Mouse (Mus musculus) CD4-positive helper T cell, adult 2 months (primary cell): ENCODE measurements around the gene Ighmbp2.
A peak's percentile ranks its signal among the peaks of the same experiment; 100 is the strongest.

Source experiments
- DNase-seq: peaks from one replicate; pipeline ENCODE4 v3.0.0-alpha.2; 2012; ENCODE audit warnings: low read depth, missing footprints, low spot score

Ighmbp2 gene

DNA sequence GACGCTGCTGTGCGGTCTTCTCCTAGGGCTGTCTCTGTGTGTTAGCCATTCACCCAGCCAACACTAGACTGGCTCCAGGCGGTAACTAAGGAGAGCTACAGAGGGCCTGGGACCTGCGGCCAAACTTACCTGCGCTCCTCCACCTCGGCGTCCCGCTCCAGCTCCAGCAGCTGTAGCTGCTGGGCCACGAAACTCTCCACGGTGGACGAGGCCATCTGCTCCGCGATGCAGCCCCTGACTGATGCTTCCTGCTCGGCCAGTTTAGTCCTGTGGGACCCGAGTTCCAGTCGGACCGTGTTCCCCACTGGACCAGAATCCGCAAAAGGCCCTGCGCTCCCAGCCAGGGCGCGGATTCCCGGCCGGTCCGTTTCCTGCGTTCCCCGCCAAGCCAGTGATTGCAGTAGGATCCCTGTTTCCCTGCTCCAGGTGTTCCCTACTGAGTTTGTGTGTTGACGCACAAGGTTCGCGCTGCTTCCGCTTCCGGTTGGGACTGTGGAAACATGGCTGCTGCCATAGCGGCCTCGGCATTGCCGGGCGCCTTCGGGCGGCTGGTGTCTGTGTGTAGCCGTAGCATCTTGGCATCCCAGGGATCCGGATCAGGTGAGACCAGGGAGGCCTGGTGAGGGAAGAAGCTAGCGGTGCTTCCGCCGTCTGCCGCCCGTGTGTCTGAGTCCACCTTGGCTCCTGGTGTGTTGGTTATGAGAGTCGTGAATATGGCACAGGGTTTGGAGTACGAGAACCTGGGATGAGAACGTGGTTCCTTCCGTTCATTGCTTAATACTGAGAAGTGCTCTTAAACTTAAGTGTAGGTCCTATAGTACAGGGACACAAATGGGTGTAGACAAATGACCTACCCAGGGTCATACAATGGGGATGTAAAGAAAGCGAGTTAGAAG is at the start of gene Ighmbp2, which contains the start of gene Mrpl21:
TSS of gene Ighmbp2 (minus strand) at position 446 of the 896 bp plus-strand sequence.
TSS of gene Mrpl21 (plus strand) at position 330 of the 896 bp plus-strand sequence.
- peak; percentile 86 for DNase-seq

DNA sequence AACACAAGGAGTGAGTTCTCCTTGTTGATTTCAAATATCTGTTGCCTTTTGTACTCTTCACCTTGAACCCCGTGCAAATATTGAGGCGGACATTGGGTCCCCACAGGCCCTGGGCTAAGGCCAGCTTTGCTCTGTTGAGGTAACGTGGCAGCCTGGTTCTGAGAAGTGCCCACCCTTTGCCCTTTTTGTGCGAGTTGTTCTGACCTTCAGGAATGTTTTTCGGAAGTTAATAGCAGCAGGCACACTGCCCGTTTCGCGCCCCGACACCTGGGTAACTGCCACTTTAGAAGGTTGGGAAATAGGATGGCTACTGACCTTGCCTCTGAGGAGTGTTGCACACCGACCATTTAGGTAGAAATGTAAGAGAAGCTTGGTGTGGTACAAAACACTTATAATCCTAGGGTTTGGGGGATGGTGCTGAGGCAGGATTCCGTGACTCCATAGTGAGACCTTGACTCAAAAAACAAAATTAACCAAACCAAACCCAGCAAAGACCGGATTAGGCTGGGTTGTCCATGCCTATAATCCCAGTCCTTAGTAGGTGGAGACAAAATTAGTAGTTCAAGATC is 43.7 kb upstream of the Ighmbp2 start:
- no peak for DNase-seq

DNA sequence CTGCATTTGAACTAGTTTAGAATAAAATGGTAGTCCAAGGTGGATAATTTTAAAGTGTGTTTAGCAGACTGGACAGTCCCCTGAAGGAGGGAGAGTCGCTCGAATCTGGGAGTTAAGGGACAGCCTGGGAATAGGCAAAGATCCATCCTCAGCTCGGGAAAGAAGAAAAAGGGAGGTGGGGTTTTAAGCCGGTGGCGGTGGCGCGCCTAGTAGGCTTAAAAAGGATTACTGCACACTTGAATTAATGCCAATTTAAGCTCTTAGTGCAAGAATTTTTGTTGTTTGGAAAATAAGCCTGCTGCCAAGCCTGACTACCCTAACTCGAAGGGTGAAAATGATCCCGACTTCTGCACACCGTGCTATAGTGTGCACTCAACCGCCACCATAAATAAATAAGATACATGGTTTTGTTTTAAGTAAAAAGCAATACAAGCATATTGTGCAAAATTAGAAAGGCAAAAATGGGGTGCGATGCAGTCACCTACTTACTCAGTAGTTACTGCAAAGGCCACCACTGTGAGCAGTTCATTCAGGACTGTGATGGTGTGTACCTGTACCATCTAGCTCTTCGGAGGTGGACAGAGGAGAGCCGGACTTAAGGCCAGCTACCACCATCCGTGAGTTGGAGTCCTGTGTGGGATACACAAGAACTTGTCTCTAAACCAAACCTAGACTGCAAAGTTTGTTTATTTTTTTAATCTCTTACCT is 43.1 kb upstream of the Ighmbp2 start:
- DNase-seq = no peak

DNA sequence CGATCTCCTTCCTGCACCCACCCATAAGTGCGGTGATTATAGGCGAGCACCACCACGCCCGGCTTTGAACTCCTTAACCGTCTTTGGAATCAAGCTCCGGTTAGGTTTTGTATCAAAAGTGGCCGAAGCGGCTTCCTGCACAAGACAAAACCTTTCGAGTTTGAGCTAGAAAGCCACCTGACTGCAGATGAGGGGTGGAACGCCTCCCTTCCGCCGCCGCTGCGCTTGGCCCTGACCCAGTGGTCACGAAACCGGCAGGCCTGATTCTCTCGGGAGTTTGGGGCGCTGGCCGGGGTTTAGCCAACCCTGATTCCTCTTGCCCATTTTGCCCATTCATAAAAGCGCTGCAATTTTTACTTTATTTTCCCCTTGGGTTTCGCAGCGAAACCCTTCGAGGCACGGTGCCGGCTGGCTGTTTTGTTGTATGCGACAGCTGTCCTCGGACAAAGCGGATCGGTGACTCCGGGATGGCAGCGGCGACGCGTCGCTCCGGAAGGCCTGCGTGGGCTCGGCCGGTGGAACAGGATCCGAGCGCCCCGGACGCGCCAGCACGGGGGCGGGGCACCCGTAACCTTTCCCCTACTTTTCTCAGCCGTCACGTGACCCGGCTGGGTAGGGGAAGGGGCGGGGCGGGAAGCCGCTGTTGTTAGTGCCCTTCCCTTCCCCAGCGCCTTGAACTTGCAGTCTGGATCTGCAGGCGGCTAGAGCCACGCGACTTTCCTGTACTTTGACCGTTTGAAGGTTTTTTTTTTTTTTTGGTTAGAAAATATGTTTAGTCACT is 42.3 kb upstream of the Ighmbp2 start:
- DNase-seq = peak; percentile 95

DNA sequence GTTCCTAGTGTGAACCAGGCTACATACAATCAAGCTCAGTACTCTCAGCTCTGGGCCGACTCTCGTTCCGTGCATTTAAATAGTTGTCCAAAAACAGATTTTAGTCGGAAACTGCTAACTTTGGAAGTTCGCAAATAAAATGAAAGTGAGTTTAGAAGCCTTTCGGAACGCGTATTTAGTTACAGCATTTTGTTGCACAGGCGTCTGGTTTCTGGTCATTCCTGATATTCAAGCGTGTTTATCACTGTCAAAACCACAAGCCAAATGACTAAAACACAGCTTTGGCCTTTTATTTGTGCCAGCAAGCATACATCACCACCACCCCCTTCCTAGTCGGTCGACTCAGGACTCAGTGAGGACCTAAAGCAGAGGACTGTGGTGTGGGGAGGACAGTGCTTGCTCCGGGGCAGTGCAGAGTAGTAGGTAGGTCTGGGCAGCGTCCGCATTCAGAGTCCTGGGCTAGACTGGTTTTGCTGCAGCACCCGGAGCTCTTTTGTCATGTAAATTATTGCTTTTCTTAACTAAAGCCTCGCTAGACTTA is 41.5 kb upstream of the Ighmbp2 start:
- no peak for DNase-seq

DNA sequence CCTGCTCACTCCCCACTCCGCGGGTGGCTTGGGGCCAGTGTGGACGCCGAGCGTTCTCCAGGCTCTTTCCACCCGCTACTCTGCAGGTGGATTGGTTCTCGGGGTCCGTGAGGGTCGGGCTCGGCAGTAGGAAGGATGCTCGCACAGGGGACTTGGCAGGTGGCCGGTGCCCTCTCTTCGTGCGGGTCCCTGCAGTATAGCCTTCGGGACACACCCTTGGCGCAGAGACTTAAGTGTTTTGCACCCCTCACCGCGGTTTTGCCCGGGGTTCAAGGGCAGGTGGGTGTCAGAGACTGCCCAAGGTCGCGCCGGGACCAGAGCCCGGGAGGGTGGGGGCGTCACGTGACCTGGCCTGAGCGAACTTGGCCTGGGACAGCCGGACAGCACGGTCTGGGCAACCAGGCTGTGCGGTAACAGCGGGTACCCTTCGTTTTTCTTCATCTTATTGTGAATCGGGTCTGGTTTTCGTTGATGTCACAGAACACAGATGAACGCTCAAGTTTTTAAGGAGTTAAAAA is 41.0 kb upstream of the Ighmbp2 start:
- DNase-seq = peak; percentile 51

DNA sequence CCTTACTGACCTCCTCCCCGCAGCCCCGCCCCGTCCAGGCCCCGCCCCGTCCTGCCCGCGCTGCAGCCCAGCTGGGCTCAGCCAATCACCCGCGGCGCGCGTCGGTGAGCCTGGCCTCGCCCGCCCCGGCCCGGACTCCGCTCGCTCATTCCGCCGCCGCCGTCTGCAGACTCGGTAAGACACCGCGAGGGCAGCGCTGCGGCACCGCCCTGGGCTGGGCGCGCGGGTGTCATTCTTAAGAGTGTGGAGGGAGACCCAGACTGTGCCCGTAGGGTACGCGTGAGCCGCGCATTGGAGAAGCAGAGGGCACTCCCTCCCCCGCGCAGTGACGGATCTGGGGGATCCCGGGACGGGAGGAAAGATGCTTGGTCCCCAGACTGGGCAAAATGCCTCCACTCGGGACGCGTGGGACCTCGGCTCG is 40.4 kb upstream of the Ighmbp2 start:
- peak; percentile 87 for DNase-seq

DNA sequence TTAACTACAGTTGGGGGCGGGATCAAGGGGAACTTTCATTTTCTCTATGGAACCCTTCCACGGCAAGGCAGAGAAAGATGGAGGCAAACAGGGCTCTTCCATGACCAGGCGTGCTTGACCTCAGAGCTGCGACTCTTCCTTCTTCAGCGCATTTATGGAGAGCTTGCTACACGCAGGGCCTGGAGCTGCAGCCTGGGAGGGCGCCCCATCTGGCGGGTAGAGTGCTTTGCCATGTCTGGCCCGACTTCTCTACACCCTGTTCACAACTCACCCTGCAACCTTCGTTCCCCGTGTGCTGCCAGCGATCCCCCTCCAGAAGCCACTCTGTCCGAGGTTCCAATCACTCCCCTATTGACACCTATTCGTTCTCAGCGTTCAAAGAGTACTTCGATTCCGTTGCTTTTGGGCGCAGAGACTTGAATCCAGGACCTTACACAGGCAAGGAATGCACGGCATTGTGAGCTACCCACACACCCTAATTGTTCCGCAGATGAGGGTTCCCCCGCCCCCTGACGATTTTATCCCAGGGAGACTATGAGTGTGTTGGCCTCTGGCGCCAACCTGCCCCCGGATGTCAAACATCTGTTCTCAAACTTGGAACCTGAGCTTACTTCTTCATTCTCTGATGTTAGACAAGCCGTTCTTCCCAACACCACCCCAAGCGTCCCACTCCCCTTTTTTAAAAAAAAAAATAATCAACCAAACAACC is 39.6 kb upstream of the Ighmbp2 start, which contains the start of gene Cpt1a:
TSS of gene Cpt1a (plus strand) at position 74 of the 709 bp plus-strand sequence.
- peak; percentile 76 for DNase-seq

DNA sequence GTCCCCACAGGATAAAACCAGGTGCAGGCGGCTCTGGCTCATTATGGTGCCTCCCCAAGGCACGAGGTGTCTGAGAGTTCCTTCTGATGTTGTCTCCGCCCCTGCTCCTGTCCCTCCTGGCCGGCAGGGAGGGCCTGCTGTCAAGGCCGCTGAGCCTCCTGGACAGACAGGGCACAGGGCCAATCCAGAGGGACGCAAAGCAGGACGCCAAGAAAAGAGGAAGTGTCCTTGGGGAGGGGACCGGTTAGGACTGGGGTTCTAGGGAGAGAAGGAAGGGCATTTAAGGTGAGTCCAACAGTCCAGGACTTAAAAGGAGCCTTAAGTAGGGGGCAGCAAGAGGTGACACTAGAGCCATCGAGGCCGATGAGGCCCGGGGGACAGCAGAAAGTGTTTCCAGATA is 38.8 kb upstream of the Ighmbp2 start:
- peak; percentile 47 for DNase-seq

DNA sequence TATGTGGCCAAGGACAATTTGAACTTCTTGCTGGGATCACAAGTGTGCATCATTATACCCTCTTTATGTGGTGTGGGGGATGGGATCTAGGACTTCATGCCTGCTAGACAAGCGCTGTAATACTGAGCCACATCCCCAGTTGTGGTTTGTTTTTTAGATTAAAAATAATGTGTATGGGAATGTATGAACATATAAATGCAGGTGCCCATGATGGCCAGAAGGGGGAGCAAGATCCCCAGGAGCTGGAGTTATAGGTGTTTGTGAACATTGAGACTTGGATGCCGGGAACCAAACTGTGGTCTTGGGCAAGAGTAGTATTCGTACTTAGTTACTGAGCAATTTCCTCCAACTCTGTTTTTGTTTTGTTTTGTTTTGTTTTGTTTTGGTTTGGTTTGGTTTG is 38.0 kb upstream of the Ighmbp2 start:
- peak; percentile 58 for DNase-seq

DNA sequence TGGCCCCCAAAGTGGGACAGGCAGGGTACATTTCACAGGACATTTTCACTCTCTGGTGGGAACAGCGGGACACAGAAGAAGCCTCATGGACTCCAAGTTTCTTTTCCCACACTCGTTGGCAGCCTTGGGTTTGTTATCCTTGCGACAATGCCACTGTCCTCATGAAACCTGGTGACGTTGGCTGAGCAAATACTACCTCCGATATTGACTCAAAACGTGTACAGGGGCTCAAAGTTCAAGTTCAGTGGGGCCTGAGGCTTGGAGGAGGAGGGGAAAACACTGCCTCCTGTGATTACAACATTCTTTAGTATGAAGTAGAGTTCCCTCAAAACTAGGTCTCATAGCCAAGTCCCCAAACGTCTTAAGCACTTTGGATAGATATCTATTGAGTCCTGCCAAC is 37.3 kb upstream of the Ighmbp2 start:
- DNase-seq = no peak

DNA sequence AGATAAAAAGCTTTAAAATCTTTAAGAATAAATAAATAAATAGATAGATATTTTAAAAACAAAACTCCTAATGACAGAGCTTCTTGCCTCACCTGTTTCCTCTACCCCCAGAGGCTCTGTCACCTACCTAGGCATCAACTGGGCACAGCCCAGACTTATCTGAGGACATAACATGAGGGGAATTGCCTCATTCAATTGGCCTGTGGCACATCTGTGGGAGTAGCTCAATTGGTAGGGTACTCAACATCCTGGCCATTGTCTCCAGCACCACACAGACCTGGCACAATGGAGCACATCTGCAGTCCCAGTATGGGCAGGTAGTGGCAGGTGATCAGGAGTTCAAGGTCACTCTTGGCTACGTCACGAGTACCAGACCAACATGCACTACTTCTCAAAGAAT is 36.5 kb upstream of the Ighmbp2 start:
- no peak for DNase-seq

DNA sequence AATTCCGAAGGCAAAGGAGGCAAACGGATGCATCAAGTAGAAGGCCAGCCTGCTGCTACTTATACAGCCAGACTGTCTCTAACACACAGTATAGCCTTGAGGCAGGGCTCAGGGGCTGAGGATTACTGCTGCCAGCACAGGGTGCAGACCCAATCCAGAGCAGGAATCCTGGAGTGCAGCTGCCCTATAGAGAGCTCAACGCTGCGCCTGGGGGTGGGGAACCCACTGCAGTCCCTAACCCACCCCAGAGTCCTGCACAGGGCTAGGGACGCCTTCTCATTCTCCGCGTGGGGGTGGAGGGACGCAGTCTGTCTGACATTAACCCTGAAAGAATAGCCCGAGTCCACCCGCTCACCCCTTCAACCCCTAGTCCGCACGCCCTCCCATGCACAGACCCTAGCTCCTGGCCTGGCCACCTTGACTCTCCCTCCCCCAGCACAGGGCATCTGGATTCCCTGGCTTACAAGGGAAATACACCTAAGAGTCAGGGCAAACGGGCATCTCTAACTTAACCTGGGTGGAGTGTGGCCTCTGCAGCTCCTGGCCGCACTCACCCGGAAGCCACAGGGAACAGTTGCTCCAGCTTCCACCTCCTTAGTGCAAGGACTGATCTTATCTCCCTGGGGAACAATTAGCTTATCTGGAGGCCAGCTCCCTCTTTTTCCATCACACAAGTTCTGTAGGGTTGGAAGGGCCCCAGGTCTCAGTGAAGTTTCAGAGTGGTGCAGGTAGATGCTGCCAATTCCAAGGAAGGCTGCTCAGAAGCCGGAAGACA is 24.5 kb upstream of the Ighmbp2 start:
- no peak for DNase-seq

DNA sequence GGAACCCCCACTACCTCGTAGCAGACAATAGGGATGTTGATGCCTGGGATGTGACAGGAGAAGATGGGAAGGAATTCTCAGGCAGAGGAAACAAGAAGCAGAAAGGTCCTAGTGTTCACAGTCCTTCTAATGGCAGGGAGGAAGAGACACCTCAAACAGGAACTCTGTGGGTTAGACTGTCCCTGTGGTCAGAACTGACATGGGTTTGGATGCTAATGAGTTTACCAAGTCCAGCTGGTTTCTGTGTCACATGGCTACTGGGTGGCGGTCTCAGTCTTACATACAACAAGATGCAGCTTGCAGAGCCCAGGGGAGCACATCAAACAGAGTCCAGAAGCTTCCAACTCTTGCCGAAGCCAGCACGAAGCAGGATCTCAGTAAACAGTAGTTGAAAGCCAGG is 21.2 kb upstream of the Ighmbp2 start:
- no peak for DNase-seq

DNA sequence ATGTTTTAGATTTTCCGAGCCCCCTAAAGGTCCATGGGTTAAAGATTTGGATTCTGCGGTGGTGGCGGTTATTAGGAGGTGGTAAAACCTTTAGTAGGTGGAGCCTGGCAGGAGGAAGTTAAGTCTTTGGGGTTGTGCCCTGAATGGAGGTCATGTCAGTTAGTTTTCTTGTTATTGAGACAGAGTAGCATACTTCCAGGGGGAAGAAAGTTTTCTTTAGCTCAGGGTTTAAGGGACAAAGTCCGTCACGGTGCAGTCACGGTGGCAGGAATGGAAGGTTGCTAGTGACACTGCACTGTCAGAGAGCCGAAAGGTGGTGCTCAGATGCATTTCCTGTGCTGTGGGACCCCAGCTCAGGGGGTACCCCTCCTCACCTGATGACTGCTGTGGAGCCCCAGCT is 15.0 kb upstream of the Ighmbp2 start:
- no peak for DNase-seq

DNA sequence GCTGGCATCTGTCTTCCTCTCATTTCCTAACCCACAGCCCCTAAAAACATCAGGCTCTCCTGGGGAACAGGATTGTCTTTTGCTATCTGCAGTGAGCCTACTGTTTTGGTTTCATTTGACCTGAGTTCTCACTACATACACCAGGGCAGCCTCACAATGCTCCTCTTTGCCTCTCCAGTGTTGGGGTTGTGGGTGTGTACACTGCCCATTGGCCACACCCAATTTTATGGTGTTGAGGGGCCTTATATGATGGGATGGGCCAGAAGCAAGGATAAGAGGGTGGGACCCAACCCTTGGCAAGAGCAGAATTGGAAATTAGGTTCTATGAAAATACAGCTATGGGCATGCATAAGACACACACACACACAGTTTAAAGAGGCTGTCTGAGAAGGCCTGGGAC is 14.2 kb upstream of the Ighmbp2 start:
- DNase-seq = no peak

DNA sequence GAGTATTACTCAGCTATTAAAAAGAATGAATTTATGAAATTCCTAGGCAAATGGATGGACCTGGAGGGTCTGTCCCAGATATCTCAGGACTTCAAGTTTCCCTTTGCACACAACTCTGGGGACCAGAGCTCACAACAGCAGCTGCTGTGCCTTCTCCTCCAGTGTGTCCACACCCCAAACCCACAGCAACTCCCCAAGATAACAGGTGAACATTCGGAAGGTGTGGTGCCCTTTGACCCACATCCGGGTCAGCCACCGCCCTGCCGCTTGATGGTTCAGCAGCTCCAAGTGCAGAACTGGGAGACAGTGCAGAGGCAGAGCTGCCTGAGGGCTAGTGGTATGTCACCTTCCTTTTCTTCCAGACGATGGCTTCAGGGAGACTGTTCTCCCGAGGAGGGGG is 12.4 kb upstream of the Ighmbp2 start:
- no peak for DNase-seq

DNA sequence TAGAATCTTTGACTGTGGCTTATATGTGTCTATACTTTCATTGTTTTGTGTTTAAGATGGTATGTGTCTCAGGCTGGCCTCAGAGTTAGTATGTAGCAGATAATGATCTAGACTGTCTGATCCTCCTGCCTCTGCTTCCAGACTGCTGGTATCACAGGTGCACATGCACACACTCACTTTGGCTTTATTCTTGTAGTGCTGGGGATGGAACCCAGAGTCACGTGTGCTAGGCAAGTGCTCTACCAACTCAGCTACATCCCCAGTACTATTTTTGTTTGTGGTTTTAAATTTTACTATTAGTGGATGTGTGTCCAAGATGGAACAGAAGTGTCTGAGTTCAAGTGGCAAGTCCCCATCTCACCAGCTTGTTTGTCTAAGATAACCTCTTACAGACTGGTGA is 10.2 kb upstream of the Ighmbp2 start:
- DNase-seq = no peak

DNA sequence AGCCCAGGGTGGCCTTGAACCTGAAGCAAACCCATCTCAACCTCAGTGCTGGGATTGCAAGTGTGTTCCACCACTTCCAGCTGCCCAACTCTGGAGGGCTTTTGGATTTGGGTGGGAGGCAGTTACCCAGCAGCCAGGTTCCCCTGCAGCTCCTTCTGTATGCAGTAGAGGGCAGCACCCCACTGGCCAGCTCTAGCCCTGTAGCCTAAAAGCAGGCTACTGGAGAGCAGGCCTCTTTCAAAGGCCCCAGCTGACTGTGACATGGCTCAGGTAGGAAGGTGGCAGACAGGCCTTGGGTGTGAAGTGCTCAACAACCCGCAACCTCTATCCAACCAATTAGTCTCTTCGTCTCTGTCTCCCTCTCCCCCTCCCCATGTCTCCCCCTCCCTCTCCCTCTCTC is 9.2 kb upstream of the Ighmbp2 start:
- DNase-seq = peak; percentile 48

DNA sequence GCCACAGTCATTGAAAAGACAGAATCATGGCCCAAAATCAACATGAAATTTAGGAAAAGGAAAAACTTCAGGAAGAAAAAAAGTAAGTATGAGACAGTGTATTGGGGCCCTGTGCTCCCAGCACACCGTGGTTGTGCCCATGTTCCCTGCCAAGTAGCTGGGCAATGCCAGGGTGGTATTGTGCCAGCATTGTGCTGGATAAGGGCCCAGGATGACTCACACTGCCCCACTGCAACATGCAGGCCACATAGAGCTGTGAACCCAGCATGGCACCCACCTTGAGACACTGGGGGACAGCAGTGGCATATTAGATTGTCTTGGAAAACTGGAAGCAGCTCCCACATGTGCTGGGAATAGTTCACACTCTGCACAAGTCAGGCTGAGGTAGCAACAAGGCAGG is 6.2 kb upstream of the Ighmbp2 start:
- no peak for DNase-seq
